Mouse (Mus musculus) bone marrow, adult 2 months (tissue): ENCODE results near the gene Sart3.

Experiments used
- CTCF ChIP-seq: fragments of 200-500 bp; IDR thresholded peaks from 2 replicates; pipeline ENCODE4 v1.5.1; 2011; ENCODE audit warnings: low read length, control low read depth; ENCODE audit not compliant: control insufficient read depth, insufficient read depth
- POLR2A ChIP-seq: fragments of 200-500 bp; IDR thresholded peaks from 2 replicates; pipeline ENCODE4 v1.6.1; 2011; ENCODE audit warnings: low read depth, mild to moderate bottlenecking, control low read depth, low read length, borderline replicate concordance; ENCODE audit not compliant: control insufficient read depth

DNA sequence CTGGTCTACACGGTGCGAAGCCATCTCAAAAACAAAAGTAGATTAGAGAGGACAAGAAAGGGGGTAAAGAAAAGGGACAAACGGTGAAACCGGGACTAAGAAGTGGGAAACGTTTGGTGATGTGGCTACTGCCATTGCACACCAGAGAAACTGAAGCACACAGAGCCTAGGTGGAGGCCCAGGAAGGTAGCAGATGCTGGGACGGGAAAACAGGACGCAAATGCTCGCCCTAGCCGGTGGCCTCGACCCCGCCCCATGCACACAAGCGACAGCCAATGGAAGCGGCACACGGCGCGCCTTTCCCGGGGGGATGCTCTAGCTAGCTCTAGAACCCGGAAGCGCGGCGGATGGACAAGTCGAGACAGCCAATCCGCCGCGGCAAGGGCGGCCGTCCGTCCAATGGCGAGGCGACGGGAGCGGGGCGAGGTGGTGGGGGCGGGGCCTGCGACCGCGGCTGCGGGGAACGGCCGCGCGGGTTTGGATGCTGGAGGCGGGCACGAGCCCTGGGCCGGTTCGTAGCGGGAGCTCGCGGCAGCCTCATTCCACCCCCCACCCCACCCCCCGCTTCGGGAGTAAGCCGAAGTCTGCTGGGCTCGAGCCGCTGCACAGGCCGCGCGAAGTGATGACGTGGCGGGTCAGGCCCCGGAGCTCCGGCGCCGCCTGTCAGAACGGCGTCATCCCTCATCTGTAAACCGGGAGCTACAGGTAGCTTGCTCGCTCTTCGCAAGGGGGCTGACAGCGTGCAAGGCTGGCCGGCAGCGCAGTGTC lies 36.8 kb downstream of the Sart3 start, which contains the start of gene Ficd:
- TF ChIP-seq CTCF (no peak), POLR2A (peak; percentile 62; the same call in 1 of the 2 replicates)
